Mouse (Mus musculus) ES-Bruce4 (cell line): Measurements from ENCODE around the gene Zkscan16. TPM values are rescaled to one million over a fixed set of nuclear protein-coding genes. Genes with fewer than 3 reads are reported as not detected.

ENCODE experiments used
- H3K27ac ChIP-seq: 2 replicates; pipeline ENCODE4 v1.5.1; 2012; ENCODE audit warnings: low read length, inconsistent platforms; ENCODE audit not compliant: insufficient read depth
- H3K27me3 ChIP-seq: 2 replicates; pipeline ENCODE4 v1.6.1; 2012; ENCODE audit warnings: mild to moderate bottlenecking, low read length, inconsistent platforms; ENCODE audit not compliant: control insufficient read depth, poor library complexity, insufficient read depth, severe bottlenecking
- H3K36me3 ChIP-seq: 2 replicates; pipeline ENCODE4 v1.6.1; 2012; ENCODE audit warnings: inconsistent platforms, mild to moderate bottlenecking, low read length, moderate library complexity; ENCODE audit not compliant: control insufficient read depth, poor library complexity, insufficient read depth, severe bottlenecking
- H3K4me1 ChIP-seq: one replicate; pipeline ENCODE4 v1.8.1; 2011; ENCODE audit warnings: low read length; ENCODE audit not compliant: control insufficient read depth, insufficient read depth
- H3K4me3 ChIP-seq: 2 replicates; pipeline ENCODE4 v1.5.1; 2011; ENCODE audit warnings: low read depth, mild to moderate bottlenecking, low read length
- H3K9ac ChIP-seq: 2 replicates; pipeline ENCODE4 v1.6.1; 2012; ENCODE audit warnings: low read depth, mild to moderate bottlenecking, inconsistent platforms; ENCODE audit not compliant: poor library complexity, severe bottlenecking
- H3K9me3 ChIP-seq: replicated peaks from 2 replicates; pipeline ENCODE4 v1.6.1; 2012; ENCODE audit warnings: mild to moderate bottlenecking, low read length, inconsistent platforms; ENCODE audit not compliant: control insufficient read depth, poor library complexity, insufficient read depth, severe bottlenecking
- CTCF ChIP-seq: IDR thresholded peaks from one replicate; pipeline ENCODE4 v1.8.1; 2011; ENCODE audit warnings: low read depth, low read length
- EP300 ChIP-seq: IDR thresholded peaks from 2 replicates; pipeline ENCODE4 v1.6.1; 2011; ENCODE audit warnings: low read depth, low read length; ENCODE audit not compliant: insufficient read depth
- POLR2A ChIP-seq: IDR thresholded peaks from one replicate; pipeline ENCODE4 v1.8.1; 2011; ENCODE audit warnings: low read length; ENCODE audit not compliant: insufficient read depth
- polyA plus RNA-seq: library from polyadenylated mRNA; stranded (reverse); fragments of >200 nt; gene quantifications from 2 replicates; pipeline ENCODE4 v1.2.4, GENCODE M21; 2011; ENCODE audit warnings: low read depth; ENCODE audit not compliant: missing spikeins, insufficient read depth, insufficient read length

Gene Zkscan16
- polyA plus RNA-seq, 1 experiment, result 0.49 TPM

GRCm38 (mm10) chr4:58975711-58976110 is 32.3 kb downstream of the Zkscan16 start:
- Histone ChIP-seq H3K9ac (no peak overlapping the region), H3K27ac (no peak overlapping the region), H3K4me3 (no peak overlapping the region), H3K27me3 (no peaks in the 10 kb centered on the region), H3K9me3 (no peaks in the 10 kb centered on the region), H3K4me1 (no peaks in the 10 kb centered on the region), H3K36me3 (peaks cover 3% of the 10 kb centered on the region; the same call in 1 of the 2 replicates)
- no peak for TF ChIP-seq POLR2A

GRCm38 (mm10) chr4:58981421-58981820 is 38.0 kb downstream of the Zkscan16 start:
- no peaks in the 10 kb centered on the region for H3K9me3 ChIP-seq
- H3K27ac ChIP-seq, result no peak overlapping the region
- no peaks in the 10 kb centered on the region for H3K4me1 ChIP-seq
- TF ChIP-seq CTCF, result no peak
- no peak for TF ChIP-seq EP300
- no peak for TF ChIP-seq POLR2A
- H3K36me3 ChIP-seq, result peaks cover 8% of the 10 kb centered on the region
- H3K4me3 ChIP-seq, result no peak overlapping the region
- no peaks in the 10 kb centered on the region for H3K27me3 ChIP-seq
- H3K9ac ChIP-seq, result no peak overlapping the region

- TF ChIP-seq POLR2A, result no peak
- no peak for TF ChIP-seq EP300
- TF ChIP-seq CTCF, result no peak
- H3K9ac ChIP-seq, result no peak overlapping the region
Measured at GRCm38 (mm10) chr4:58982806-58983205, 39.4 kb downstream of the Zkscan16 start.

GRCm38 (mm10) chr4:58985157-58985648 is 41.8 kb downstream of the Zkscan16 start:
- Histone ChIP-seq H3K9me3 (no peaks in the 10 kb centered on the region), H3K27ac (no peak overlapping the region), H3K27me3 (no peaks in the 10 kb centered on the region), H3K4me1 (peaks cover 1% of the 10 kb centered on the region), H3K36me3 (peaks cover 5% of the 10 kb centered on the region; the same call in 1 of the 2 replicates), H3K4me3 (no peak overlapping the region), H3K9ac (no peak overlapping the region)
- TF ChIP-seq EP300, result no peak
- TF ChIP-seq POLR2A, result no peak
- peak; percentile 40 for TF ChIP-seq CTCF

More at GRCm38 (mm10) chr4:58982806-58983205, 39.4 kb downstream of the Zkscan16 start:
- peaks cover 8% of the 10 kb centered on the region; the same call in 1 of the 2 replicates for H3K36me3 ChIP-seq
- no peaks in the 10 kb centered on the region for H3K9me3 ChIP-seq
- no peak overlapping the region for H3K27ac ChIP-seq
- no peak overlapping the region for H3K4me3 ChIP-seq
- H3K27me3 ChIP-seq, result no peaks in the 10 kb centered on the region
- H3K4me1 ChIP-seq, result no peaks in the 10 kb centered on the region

- peak within 1 kb of the TSS; percentile 92 for H3K4me3 ChIP-seq
- no peaks in the 10 kb centered on the region for H3K9me3 ChIP-seq
- no peaks in the 10 kb centered on the region for H3K27me3 ChIP-seq
- peaks cover 1% of the 10 kb centered on the region for H3K4me1 ChIP-seq
- H3K9ac ChIP-seq, result peak within 1 kb of the TSS; percentile 77
- no peak for TF ChIP-seq CTCF
- TF ChIP-seq EP300, result no peak
- TF ChIP-seq POLR2A, result no peak
- peak within 1 kb of the TSS; percentile 32; the same call in 1 of the 2 replicates for H3K27ac ChIP-seq
- peaks cover 5% of the 10 kb centered on the region; the same call in 1 of the 2 replicates for H3K36me3 ChIP-seq
Measured at GRCm38 (mm10) chr4:58986540-58987190, 43.2 kb downstream of the Zkscan16 start, which contains the start of gene Ptgr1. Gene Ptgr1, minus strand, starts transcription at chr4:58987119.

GRCm38 (mm10) chr4:58989303-58989898 is 46.0 kb downstream of the Zkscan16 start:
- H3K9ac ChIP-seq, result no peak overlapping the region
- no peaks in the 10 kb centered on the region for H3K9me3 ChIP-seq
- TF ChIP-seq POLR2A, result no peak
- TF ChIP-seq EP300, result no peak
- TF ChIP-seq CTCF, result no peak
- H3K4me3 ChIP-seq, result no peak overlapping the region
- no peaks in the 10 kb centered on the region for H3K27me3 ChIP-seq
- peaks cover 1% of the 10 kb centered on the region for H3K4me1 ChIP-seq
- H3K27ac ChIP-seq, result no peak overlapping the region
- no peaks in the 10 kb centered on the region for H3K36me3 ChIP-seq
